Mouse (Mus musculus): Measurements from ENCODE around the gene Gaa.

GRCm38 (mm10) chr11:119221812-119222510 lies 45.7 kb upstream of the Gaa start:
- no peak for TF ChIP-seq CTCF (IDR thresholded peaks at IDR 0.05; ENCODE audit: low read depth)
- no peak for TF ChIP-seq EP300 (IDR thresholded peaks at IDR 0.05; ENCODE audit: low read depth)

All from liver, postnatal 0 days (tissue).